Mouse (Mus musculus): ENCODE measurements at regions not wholly inside any gene's neighbourhood (a gene's known extent, or its start where the extent isn't known, plus 50 kb on each side); places are given as distances from the start of the nearest gene placed in this dataset.
"Not testable (repeated sequence)": the region's sequence is repeated elsewhere in the genome, so short reads cannot be mapped to it uniquely, and the experiment has no call there.

DNA sequence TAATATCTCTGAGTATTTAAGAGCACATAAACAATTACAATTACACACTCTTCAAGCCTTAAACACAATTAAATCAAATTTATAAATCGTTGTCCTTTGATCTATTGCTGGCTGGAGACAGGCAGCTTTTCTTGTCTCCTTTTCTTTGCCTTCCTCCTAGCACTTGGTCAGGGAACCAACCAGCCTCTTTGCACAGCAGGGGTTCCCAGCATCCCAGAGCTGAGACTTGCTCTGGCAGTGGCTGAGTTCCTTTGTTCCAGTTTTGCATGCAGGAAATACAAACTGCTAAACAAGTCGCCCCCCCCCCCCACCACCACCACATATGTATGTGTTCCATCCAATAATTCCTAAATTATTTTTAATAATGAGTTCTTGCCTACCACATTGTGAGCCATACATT is 166.7 kb downstream of the Dio2 start:
- no peak for ATAC-seq (ENCODE audit: low read depth)
- Histone ChIP-seq H3K4me2 (ENCODE audit: low read depth, low read length) (no peak overlapping the region), H3K4me1 (replicated peaks; ENCODE audit: control insufficient read depth, insufficient read depth, low read length) (no peaks in the 10 kb centered on the region), H3K27ac (ENCODE audit: low read length) (no peak overlapping the region), H3K9ac (ENCODE audit: low read length) (no peak overlapping the region), H3K36me3 (ENCODE audit: control insufficient read depth, insufficient read depth, low read length) (no peaks in the 10 kb centered on the region), H3K27me3 (ENCODE audit: control insufficient read depth, insufficient read depth, low read depth, low read length) (no peaks in the 10 kb centered on the region), H3K9me3 (ENCODE audit: control insufficient read depth, low read length) (no peaks in the 10 kb centered on the region), H3K4me3 (ENCODE audit: low read length) (no peak overlapping the region)
- 31% methylated on average over 2 of the region's 2 CpGs for WGBS

DNA sequence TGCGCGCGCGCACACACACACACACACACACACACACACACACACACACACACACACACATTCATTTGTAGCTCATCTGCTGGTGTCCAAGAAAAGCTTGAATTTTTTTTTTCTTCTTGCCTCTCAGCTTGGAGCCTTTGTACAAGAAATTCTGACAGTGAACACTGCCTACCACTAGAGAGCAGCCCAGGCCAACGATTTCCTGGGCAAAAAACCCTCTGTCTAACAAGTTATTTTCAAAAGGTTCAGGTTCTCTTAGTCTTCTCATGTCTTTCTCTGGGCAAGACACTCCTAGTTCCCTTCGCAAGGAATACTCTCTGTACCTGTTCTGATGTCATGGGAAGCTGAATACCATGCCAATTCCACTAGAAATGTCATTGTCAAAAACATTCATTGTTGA is 171.9 kb downstream of the Dio2 start:
- no peaks in the 10 kb centered on the region for H3K36me3 ChIP-seq (ENCODE audit: control insufficient read depth, insufficient read depth, low read length)
- no peak for ATAC-seq (ENCODE audit: low read depth)
- 79% methylated on average over 6 of the region's 6 CpGs for WGBS

DNA sequence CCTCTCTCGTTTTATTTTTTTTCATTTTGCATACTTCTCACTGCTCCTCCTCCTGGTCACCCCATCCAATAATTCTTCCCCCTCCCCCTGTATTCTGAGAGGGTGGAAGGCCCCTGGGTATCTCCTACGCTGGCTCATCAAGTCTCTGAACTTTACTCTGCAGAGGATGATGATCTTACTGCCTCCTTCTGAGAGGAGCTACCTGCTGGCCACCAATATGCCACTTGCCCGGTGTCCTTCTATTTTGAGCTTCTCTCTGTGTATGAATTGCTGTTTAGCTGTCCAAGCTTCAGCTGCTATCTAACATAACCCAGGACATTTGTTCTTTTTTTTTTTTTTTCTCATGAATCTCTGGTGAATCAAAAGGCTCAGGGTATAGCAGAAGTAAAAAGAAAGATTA is 173.2 kb downstream of the Dio2 start:
- Histone ChIP-seq H3K4me3 (ENCODE audit: low read length) (no peak overlapping the region), H3K9ac (ENCODE audit: low read length) (no peak overlapping the region), H3K4me2 (ENCODE audit: low read depth, low read length) (no peak overlapping the region), H3K4me1 (replicated peaks; ENCODE audit: control insufficient read depth, insufficient read depth, low read length) (no peaks in the 10 kb centered on the region), H3K9me3 (ENCODE audit: control insufficient read depth, low read length) (no peaks in the 10 kb centered on the region), H3K36me3 (ENCODE audit: control insufficient read depth, insufficient read depth, low read length) (no peaks in the 10 kb centered on the region), H3K27ac (ENCODE audit: low read length) (no peak overlapping the region), H3K27me3 (ENCODE audit: control insufficient read depth, insufficient read depth, low read depth, low read length) (no peaks in the 10 kb centered on the region)
- 74% methylated on average over 3 of the region's 3 CpGs for WGBS
- no peak for ATAC-seq (ENCODE audit: low read depth)

More for the DNA sequence above, 171.9 kb downstream of the Dio2 start:
- no peaks in the 10 kb centered on the region for H3K9me3 ChIP-seq (ENCODE audit: control insufficient read depth, low read length)
- no peaks in the 10 kb centered on the region for H3K27me3 ChIP-seq (ENCODE audit: control insufficient read depth, insufficient read depth, low read depth, low read length)
- H3K4me1 ChIP-seq (replicated peaks; ENCODE audit: control insufficient read depth, insufficient read depth, low read length): no peaks in the 10 kb centered on the region
- H3K4me2 ChIP-seq (ENCODE audit: low read depth, low read length): no peak overlapping the region
- no peak overlapping the region for H3K4me3 ChIP-seq (ENCODE audit: low read length)
- H3K9ac ChIP-seq (ENCODE audit: low read length): no peak overlapping the region
- H3K27ac ChIP-seq (ENCODE audit: low read length): no peak overlapping the region

DNA sequence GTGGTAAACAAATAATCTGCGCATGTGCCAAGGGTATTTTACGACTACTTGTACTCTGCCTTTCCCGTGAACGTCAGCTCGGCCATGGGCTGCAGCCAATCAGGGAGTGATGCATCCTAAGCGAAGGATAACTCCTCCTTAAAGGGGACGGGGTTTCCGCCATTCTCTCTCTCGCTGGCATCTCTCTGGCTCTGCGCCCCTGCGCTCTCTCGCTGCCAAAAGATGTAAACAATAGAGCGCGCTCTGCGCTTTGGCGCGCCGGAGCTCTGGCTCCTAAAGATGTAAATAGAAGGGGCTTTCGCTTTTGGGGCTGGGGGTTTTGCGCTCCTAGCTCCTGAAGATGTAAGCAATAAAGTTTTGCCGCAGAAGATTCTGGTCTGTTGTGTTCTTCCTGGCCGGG is 173.6 kb downstream of the Dio2 start:
- H3K36me3 ChIP-seq (ENCODE audit: control insufficient read depth, insufficient read depth, low read length); H3K4me2 ChIP-seq (ENCODE audit: low read depth, low read length); H3K27me3 ChIP-seq (ENCODE audit: control insufficient read depth, insufficient read depth, low read depth, low read length); H3K9me3 ChIP-seq (ENCODE audit: control insufficient read depth, low read length); ATAC-seq (ENCODE audit: low read depth); H3K4me3 ChIP-seq (ENCODE audit: low read length); H3K4me1 ChIP-seq (replicated peaks; ENCODE audit: control insufficient read depth, insufficient read depth, low read length); H3K9ac ChIP-seq (ENCODE audit: low read length); H3K27ac ChIP-seq (ENCODE audit: low read length): not testable (repeated sequence)
- 92% methylated on average over 17 of the region's 22 CpGs for WGBS

DNA sequence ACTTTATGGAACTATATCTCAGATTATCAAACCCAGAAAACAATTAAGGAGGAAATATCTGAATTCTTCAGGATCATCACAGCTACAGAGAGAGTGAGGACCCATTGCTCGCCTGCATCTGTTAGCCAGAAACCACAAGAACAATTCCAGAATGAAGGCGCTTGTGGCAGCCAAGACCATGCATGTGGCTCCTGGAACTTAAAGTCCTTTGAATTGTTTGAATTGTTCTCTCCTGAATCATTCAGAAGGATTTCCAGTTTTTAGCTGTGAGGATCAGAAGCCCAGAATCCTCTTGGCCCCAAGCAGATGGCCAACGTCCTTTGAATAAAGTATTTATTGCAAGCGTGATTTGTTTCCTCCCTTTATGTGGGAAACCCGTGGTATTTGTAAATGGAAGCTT is 195.9 kb downstream of the Dio2 start:
- H3K27ac ChIP-seq (ENCODE audit: low read length): no peak overlapping the region
- 77% methylated on average over 5 of the region's 5 CpGs for WGBS
- no peaks in the 10 kb centered on the region for H3K27me3 ChIP-seq (ENCODE audit: control insufficient read depth, insufficient read depth, low read depth, low read length)
- H3K4me1 ChIP-seq (replicated peaks; ENCODE audit: control insufficient read depth, insufficient read depth, low read length): no peaks in the 10 kb centered on the region
- H3K36me3 ChIP-seq (ENCODE audit: control insufficient read depth, insufficient read depth, low read length): no peaks in the 10 kb centered on the region
- no peak overlapping the region for H3K4me3 ChIP-seq (ENCODE audit: low read length)
- H3K4me2 ChIP-seq (ENCODE audit: low read depth, low read length): no peak overlapping the region
- H3K9ac ChIP-seq (ENCODE audit: low read length): no peak overlapping the region
- no peak for ATAC-seq (ENCODE audit: low read depth)
- H3K9me3 ChIP-seq (ENCODE audit: control insufficient read depth, low read length): no peaks in the 10 kb centered on the region

All from lung, embryonic 16.5 days (tissue).